Mouse (Mus musculus) ES-Bruce4 (cell line): ENCODE results near the gene Lcmt1. TPM values are rescaled to one million over a fixed set of nuclear protein-coding genes. Genes with fewer than 3 reads are reported as not detected.

Experiments
- H3K27ac ChIP-seq: 2 replicates; pipeline ENCODE4 v1.5.1; 2012; ENCODE audit warnings: low read length, inconsistent platforms; ENCODE audit not compliant: insufficient read depth
- H3K27me3 ChIP-seq: 2 replicates; pipeline ENCODE4 v1.6.1; 2012; ENCODE audit warnings: mild to moderate bottlenecking, low read length, inconsistent platforms; ENCODE audit not compliant: control insufficient read depth, poor library complexity, insufficient read depth, severe bottlenecking
- H3K36me3 ChIP-seq: 2 replicates; pipeline ENCODE4 v1.6.1; 2012; ENCODE audit warnings: inconsistent platforms, mild to moderate bottlenecking, low read length, moderate library complexity; ENCODE audit not compliant: control insufficient read depth, poor library complexity, insufficient read depth, severe bottlenecking
- H3K4me1 ChIP-seq: one replicate; pipeline ENCODE4 v1.8.1; 2011; ENCODE audit warnings: low read length; ENCODE audit not compliant: control insufficient read depth, insufficient read depth
- H3K4me3 ChIP-seq: 2 replicates; pipeline ENCODE4 v1.5.1; 2011; ENCODE audit warnings: low read depth, mild to moderate bottlenecking, low read length
- H3K9ac ChIP-seq: 2 replicates; pipeline ENCODE4 v1.6.1; 2012; ENCODE audit warnings: low read depth, mild to moderate bottlenecking, inconsistent platforms; ENCODE audit not compliant: poor library complexity, severe bottlenecking
- H3K9me3 ChIP-seq: replicated peaks from 2 replicates; pipeline ENCODE4 v1.6.1; 2012; ENCODE audit warnings: mild to moderate bottlenecking, low read length, inconsistent platforms; ENCODE audit not compliant: control insufficient read depth, poor library complexity, insufficient read depth, severe bottlenecking
- CTCF ChIP-seq: IDR thresholded peaks from one replicate; pipeline ENCODE4 v1.8.1; 2011; ENCODE audit warnings: low read depth, low read length
- EP300 ChIP-seq: IDR thresholded peaks from 2 replicates; pipeline ENCODE4 v1.6.1; 2011; ENCODE audit warnings: low read depth, low read length; ENCODE audit not compliant: insufficient read depth
- POLR2A ChIP-seq: IDR thresholded peaks from one replicate; pipeline ENCODE4 v1.8.1; 2011; ENCODE audit warnings: low read length; ENCODE audit not compliant: insufficient read depth
- polyA plus RNA-seq: library from polyadenylated mRNA; stranded (reverse); fragments of >200 nt; gene quantifications from 2 replicates; pipeline ENCODE4 v1.2.4, GENCODE M21; 2011; ENCODE audit warnings: low read depth; ENCODE audit not compliant: missing spikeins, insufficient read depth, insufficient read length

The Lcmt1 gene
- polyA plus RNA-seq, 1 experiment, result 49.9 TPM

- H3K4me3 ChIP-seq, result no peak overlapping the region
- H3K27ac ChIP-seq, result no peak overlapping the region
- H3K36me3 ChIP-seq, result no peaks in the 10 kb centered on the region
- TF ChIP-seq POLR2A, result no peak
- no peak for TF ChIP-seq CTCF
- no peak for TF ChIP-seq EP300
- no peaks in the 10 kb centered on the region for H3K27me3 ChIP-seq
- H3K9ac ChIP-seq, result no peak overlapping the region
- no peaks in the 10 kb centered on the region for H3K9me3 ChIP-seq
- no peaks in the 10 kb centered on the region for H3K4me1 ChIP-seq
Measured at GRCm38 (mm10) chr7:123354851-123355250, 14.7 kb upstream of the Lcmt1 start.

- Histone ChIP-seq H3K27me3 (no peaks in the 10 kb centered on the region), H3K4me1 (no peaks in the 10 kb centered on the region), H3K9me3 (no peaks in the 10 kb centered on the region), H3K36me3 (no peaks in the 10 kb centered on the region), H3K4me3 (no peak overlapping the region), H3K9ac (no peak overlapping the region), H3K27ac (no peak overlapping the region)
- TF ChIP-seq CTCF (no peak), EP300 (no peak), POLR2A (no peak)
Measured at GRCm38 (mm10) chr7:123356158-123356557, 13.4 kb upstream of the Lcmt1 start.

GRCm38 (mm10) chr7:123359101-123359500 lies 10.5 kb upstream of the Lcmt1 start:
- no peak for TF ChIP-seq EP300
- Histone ChIP-seq H3K4me1 (no peaks in the 10 kb centered on the region), H3K27ac (no peak overlapping the region), H3K36me3 (no peaks in the 10 kb centered on the region), H3K4me3 (no peak overlapping the region), H3K27me3 (no peaks in the 10 kb centered on the region), H3K9me3 (no peaks in the 10 kb centered on the region), H3K9ac (no peak overlapping the region)

- Histone ChIP-seq H3K27ac (no peak overlapping the region), H3K9me3 (no peaks in the 10 kb centered on the region), H3K27me3 (no peaks in the 10 kb centered on the region), H3K4me1 (no peaks in the 10 kb centered on the region), H3K9ac (no peak overlapping the region), H3K36me3 (no peaks in the 10 kb centered on the region), H3K4me3 (no peak overlapping the region)
- TF ChIP-seq CTCF (no peak), EP300 (no peak), POLR2A (no peak)
Measured at GRCm38 (mm10) chr7:123360185-123360584, 9.4 kb upstream of the Lcmt1 start.

GRCm38 (mm10) chr7:123361229-123361980 lies 8.2 kb upstream of the Lcmt1 start:
- H3K27ac ChIP-seq, result no peak overlapping the region
- H3K27me3 ChIP-seq, result no peaks in the 10 kb centered on the region
- no peaks in the 10 kb centered on the region for H3K9me3 ChIP-seq
- H3K36me3 ChIP-seq, result no peaks in the 10 kb centered on the region
- no peak overlapping the region for H3K9ac ChIP-seq
- H3K4me3 ChIP-seq, result no peak overlapping the region
- no peaks in the 10 kb centered on the region for H3K4me1 ChIP-seq
- TF ChIP-seq POLR2A (no peak), EP300 (no peak), CTCF (no peak)

GRCm38 (mm10) chr7:123362806-123363205 lies 6.8 kb upstream of the Lcmt1 start:
- no peak overlapping the region for H3K9ac ChIP-seq
- H3K27me3 ChIP-seq, result no peaks in the 10 kb centered on the region
- H3K4me3 ChIP-seq, result no peak overlapping the region
- no peaks in the 10 kb centered on the region for H3K4me1 ChIP-seq
- no peaks in the 10 kb centered on the region for H3K36me3 ChIP-seq
- no peaks in the 10 kb centered on the region for H3K9me3 ChIP-seq
- H3K27ac ChIP-seq, result no peak overlapping the region
- TF ChIP-seq CTCF (no peak), POLR2A (no peak), EP300 (no peak)
